Mouse (Mus musculus) testis, adult 2 months (tissue): ENCODE measurements around the gene Fgf7. TPM values are rescaled to one million over a fixed set of nuclear protein-coding genes. Genes with fewer than 3 reads are reported as not detected.

Source experiments
- H3K27ac ChIP-seq: fragments of 200-500 bp; 2 replicates; pipeline ENCODE4 v1.5.1; 2012; ENCODE audit warnings: low read depth, low read length; ENCODE audit not compliant: control insufficient read depth, insufficient read depth
- H3K27me3 ChIP-seq: fragments of 200-500 bp; 2 replicates; pipeline ENCODE4 v1.6.1; 2012; ENCODE audit warnings: mild to moderate bottlenecking, low read length, moderate library complexity; ENCODE audit not compliant: control insufficient read depth, insufficient read depth
- H3K36me3 ChIP-seq: fragments of 200-500 bp; 2 replicates; pipeline ENCODE4 v1.6.1; 2012; ENCODE audit warnings: mild to moderate bottlenecking, low read length; ENCODE audit not compliant: control insufficient read depth, insufficient read depth
- H3K4me1 ChIP-seq: fragments of 200-500 bp; 2 replicates; pipeline ENCODE4 v1.6.1; 2012; ENCODE audit warnings: low read length; ENCODE audit not compliant: control insufficient read depth, insufficient read depth
- H3K4me3 ChIP-seq: fragments of 200-500 bp; 2 replicates; pipeline ENCODE4 v1.5.1; 2012; ENCODE audit warnings: low read depth, mild to moderate bottlenecking, low read length, moderate library complexity, mixed read lengths; ENCODE audit not compliant: control insufficient read depth
- CTCF ChIP-seq: fragments of 200-500 bp; IDR thresholded peaks from 2 replicates; pipeline ENCODE4 v1.5.1; 2012; ENCODE audit warnings: low read depth, mild to moderate bottlenecking, inconsistent platforms, low read length, moderate library complexity; ENCODE audit not compliant: control insufficient read depth, insufficient read depth, insufficient replicate concordance
- POLR2A ChIP-seq: fragments of 200-500 bp; IDR thresholded peaks from 2 replicates; pipeline ENCODE4 v1.6.1; 2012; ENCODE audit warnings: low read depth, mild to moderate bottlenecking, inconsistent platforms, low read length, moderate library complexity; ENCODE audit not compliant: control insufficient read depth
- polyA plus RNA-seq: library from polyadenylated mRNA; depleted of rRNA; stranded (reverse); fragments of >200 nt; gene quantifications from 2 replicates; pipeline ENCODE4 v1.2.3, GENCODE M21; 2012

Gene Fgf7
- polyA plus RNA-seq, 1 experiment = 0.22 TPM

- Histone ChIP-seq H3K27ac (no peak overlapping the region), H3K36me3 (no peaks in the 10 kb centered on the region), H3K4me1 (no peaks in the 10 kb centered on the region), H3K4me3 (no peak overlapping the region), H3K27me3 (no peaks in the 10 kb centered on the region)
- no peak for TF ChIP-seq POLR2A
- TF ChIP-seq CTCF = no peak
Measured at GRCm38 (mm10) chr2:126062876-126063275, 28.4 kb downstream of the Fgf7 start.

DNA sequence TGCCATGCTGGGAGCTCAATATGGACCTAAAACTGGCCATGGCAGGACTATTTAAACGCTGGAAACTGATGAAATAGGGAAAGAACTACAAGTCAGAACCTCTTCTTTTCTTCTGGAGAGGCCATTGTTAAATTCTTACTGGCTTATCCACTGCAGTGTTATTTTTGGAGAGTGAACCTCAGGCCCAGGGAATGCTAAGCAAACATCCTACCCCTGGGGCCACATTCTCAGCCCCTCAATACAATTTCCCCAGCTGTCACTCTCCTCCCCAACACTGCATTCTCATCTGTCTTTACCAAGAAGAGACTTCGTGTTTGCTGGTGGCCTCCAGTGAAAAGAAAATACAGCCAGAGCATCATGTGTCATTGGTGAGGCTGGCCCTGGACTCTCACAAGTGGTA is 30.4 kb downstream of the Fgf7 start:
- Histone ChIP-seq H3K4me3 (no peak overlapping the region), H3K27ac (no peak overlapping the region), H3K36me3 (no peaks in the 10 kb centered on the region), H3K27me3 (no peaks in the 10 kb centered on the region), H3K4me1 (no peaks in the 10 kb centered on the region)
- no peak for TF ChIP-seq POLR2A
- no peak for TF ChIP-seq CTCF

DNA sequence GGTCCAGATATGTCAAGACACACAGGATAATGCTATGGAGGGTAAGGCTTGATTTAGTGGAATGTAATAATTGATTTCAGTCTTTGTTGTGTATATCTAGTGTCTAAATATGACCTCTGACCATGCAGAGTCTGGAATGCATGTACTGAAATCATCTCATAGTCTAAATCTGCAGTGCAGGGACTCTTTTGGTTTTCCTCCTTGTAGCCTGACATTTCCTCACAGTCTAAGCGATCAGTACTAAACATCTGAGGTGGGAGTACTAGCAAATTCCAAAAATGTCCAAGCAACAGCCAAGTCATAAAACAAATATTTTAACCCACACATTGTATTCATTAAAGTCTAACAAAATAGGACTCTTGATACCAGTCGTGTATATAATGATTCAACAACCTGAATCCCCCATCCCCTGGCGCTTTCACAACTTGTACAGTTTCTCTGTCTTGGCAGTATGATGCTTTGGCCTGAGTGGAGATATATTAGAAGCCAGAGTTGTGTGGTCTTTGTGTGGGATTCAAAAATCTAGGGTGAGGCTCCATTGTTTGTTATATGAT is 30.9 kb downstream of the Fgf7 start:
- Histone ChIP-seq H3K4me1 (no peaks in the 10 kb centered on the region), H3K36me3 (no peaks in the 10 kb centered on the region), H3K4me3 (no peak overlapping the region), H3K27ac (no peak overlapping the region), H3K27me3 (no peaks in the 10 kb centered on the region)
- no peak for TF ChIP-seq POLR2A
- no peak for TF ChIP-seq CTCF

DNA sequence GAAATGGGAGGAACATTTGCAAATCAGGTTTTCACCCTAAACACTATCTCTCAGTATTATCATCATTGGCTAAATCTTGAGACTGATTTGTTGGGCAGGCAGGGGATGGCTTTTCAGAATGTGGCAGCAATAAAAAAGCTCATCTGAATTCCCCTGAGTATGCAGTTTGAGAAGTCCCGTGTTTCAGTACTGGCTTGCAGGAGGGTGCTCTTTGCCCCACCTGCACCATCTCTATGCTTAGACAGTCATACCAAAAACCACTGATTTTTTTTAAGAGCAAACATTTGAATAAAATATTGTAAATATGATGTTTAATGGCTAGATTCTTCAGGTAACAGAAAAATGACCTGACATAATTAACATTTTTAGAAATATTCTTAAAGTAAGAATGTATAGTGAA is 35.3 kb downstream of the Fgf7 start:
- TF ChIP-seq POLR2A = no peak
- TF ChIP-seq CTCF = no peak
- H3K4me1 ChIP-seq = no peaks in the 10 kb centered on the region
- no peaks in the 10 kb centered on the region for H3K27me3 ChIP-seq

GRCm38 (mm10) chr2:126073744-126074143 is 39.3 kb downstream of the Fgf7 start:
- Histone ChIP-seq H3K4me1 (no peaks in the 10 kb centered on the region), H3K4me3 (no peak overlapping the region), H3K27me3 (no peaks in the 10 kb centered on the region), H3K36me3 (no peaks in the 10 kb centered on the region), H3K27ac (no peak overlapping the region)
- TF ChIP-seq CTCF = no peak
- TF ChIP-seq POLR2A = no peak

More for the DNA sequence above, 35.3 kb downstream of the Fgf7 start:
- no peak overlapping the region for H3K27ac ChIP-seq
- H3K4me3 ChIP-seq = no peak overlapping the region
- H3K36me3 ChIP-seq = no peaks in the 10 kb centered on the region

DNA sequence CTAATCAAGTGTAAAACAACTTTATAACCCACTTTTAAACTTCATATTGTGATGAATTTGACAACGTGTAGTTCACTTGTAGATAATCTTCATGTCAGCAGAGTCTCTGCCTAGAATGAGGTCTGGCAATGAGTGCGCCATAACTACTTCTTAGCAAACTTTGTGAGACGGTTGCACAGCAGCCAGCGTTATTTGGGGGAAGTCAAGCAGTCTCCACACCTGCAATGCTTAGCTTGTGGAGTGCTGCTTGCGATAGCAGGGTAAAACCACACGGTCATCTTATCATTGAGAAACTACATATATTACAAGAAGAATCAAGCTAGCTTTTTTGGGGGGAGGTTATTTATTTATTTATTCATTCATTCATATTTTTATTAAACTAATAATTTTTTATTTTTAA is 42.0 kb downstream of the Fgf7 start:
- TF ChIP-seq POLR2A (no peak), CTCF (no peak)
- no peak overlapping the region for H3K27ac ChIP-seq
- no peaks in the 10 kb centered on the region for H3K27me3 ChIP-seq
- H3K4me3 ChIP-seq = no peak overlapping the region
- no peaks in the 10 kb centered on the region for H3K4me1 ChIP-seq
- no peaks in the 10 kb centered on the region for H3K36me3 ChIP-seq

GRCm38 (mm10) chr2:126079086-126079485 is 44.6 kb downstream of the Fgf7 start:
- no peak for TF ChIP-seq POLR2A
- no peaks in the 10 kb centered on the region for H3K36me3 ChIP-seq
- H3K4me3 ChIP-seq = no peak overlapping the region
- H3K4me1 ChIP-seq = no peaks in the 10 kb centered on the region
- H3K27ac ChIP-seq = no peak overlapping the region
- no peaks in the 10 kb centered on the region for H3K27me3 ChIP-seq

DNA sequence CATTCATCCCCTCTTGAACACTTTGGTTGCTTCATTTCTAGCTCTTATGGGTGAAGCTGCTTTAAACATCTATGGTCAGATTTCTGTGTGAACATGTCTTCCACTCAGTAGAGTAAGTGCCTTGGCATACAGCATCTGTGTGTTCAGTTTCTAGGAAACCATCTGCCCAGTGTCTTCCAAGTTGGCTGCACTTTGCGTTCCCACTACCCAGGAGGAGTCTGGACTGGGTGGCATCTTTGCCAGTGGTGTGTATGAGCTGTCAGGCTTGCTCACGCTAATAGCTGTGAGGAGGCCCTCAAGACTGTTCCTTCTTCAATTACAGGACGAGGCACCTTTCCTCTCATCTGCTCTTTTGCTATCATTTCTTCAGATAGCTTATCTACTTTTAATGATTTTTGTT is 49.9 kb downstream of the Fgf7 start:
- no peak overlapping the region for H3K4me3 ChIP-seq
- no peak overlapping the region for H3K27ac ChIP-seq
- TF ChIP-seq POLR2A (no peak), CTCF (no peak)
- H3K4me1 ChIP-seq = no peaks in the 10 kb centered on the region
- no peaks in the 10 kb centered on the region for H3K36me3 ChIP-seq
- no peaks in the 10 kb centered on the region for H3K27me3 ChIP-seq
